Mouse (Mus musculus) forebrain, embryonic 14.5 days (tissue): ENCODE data around the gene Usp2. TPM values are rescaled to one million over a fixed set of nuclear protein-coding genes. Genes with fewer than 3 reads are reported as not detected.

Experiments
- ATAC-seq: fragments of 200-750 bp; cut with Nextera tagmentation; 2 replicates; pipeline ENCODE4 v1.8.0; 2017; ENCODE audit warnings: mild to moderate bottlenecking, moderate library complexity
- DNase-seq: peaks from one replicate; pipeline ENCODE4 v3.0.0-alpha.2; 2015; ENCODE audit warnings: low spot score
- H3K27ac ChIP-seq: fragments of 300-500 bp; sonication (generic); 2 replicates; pipeline ENCODE4 v1.5.1; 2014; ENCODE audit warnings: low read depth, mild to moderate bottlenecking, control low read depth, low read length, moderate library complexity
- H3K27me3 ChIP-seq: fragments of 300-500 bp; sonication (generic); replicated peaks from 2 replicates; pipeline ENCODE4 v1.6.1; 2014; ENCODE audit warnings: low read length, control low read depth, mixed read lengths; ENCODE audit not compliant: control insufficient read depth, insufficient read depth
- H3K36me3 ChIP-seq: fragments of 300-500 bp; sonication (generic); 2 replicates; pipeline ENCODE4 v1.6.1; 2014; ENCODE audit warnings: low read length, control low read depth; ENCODE audit not compliant: control insufficient read depth, insufficient read depth
- H3K4me1 ChIP-seq: fragments of 300-500 bp; sonication (generic); 2 replicates; pipeline ENCODE4 v1.6.1; 2014; ENCODE audit warnings: antibody characterized with exemption, low read length, control low read depth; ENCODE audit not compliant: control insufficient read depth, insufficient read depth
- H3K4me2 ChIP-seq: fragments of 300-500 bp; sonication (generic); 2 replicates; pipeline ENCODE4 v1.6.1; 2014; ENCODE audit warnings: mild to moderate bottlenecking, control low read depth, low read length
- H3K4me3 ChIP-seq: fragments of 300-500 bp; sonication (generic); 2 replicates; pipeline ENCODE4 v1.5.1; 2014; ENCODE audit warnings: low read depth, low read length, control low read depth
- H3K9ac ChIP-seq: fragments of 300-500 bp; sonication (generic); 2 replicates; pipeline ENCODE4 v1.6.1; 2014; ENCODE audit warnings: mild to moderate bottlenecking, low read length, control low read depth, moderate library complexity
- H3K9me3 ChIP-seq: fragments of 300-500 bp; sonication (generic); replicated peaks from 2 replicates; pipeline ENCODE4 v1.6.1; 2016; ENCODE audit warnings: low read length, control low read depth, mixed read lengths; ENCODE audit not compliant: control insufficient read depth
- WGBS: fragments of 180-500 bp; shearing (Covaris S2); extraction: QIAGEN DNeasy Blood & Tissue Kit; methylation state at CpG from one replicate; pipeline ENCODE4 v1.1.7; 2014; 5-methylcytosine and 5-hydroxymethylcytosine counted together
- polyA plus RNA-seq: library from polyadenylated mRNA; unstranded; fragments of >200 nt; fragmentation: Nextera tagmentation; extraction: Ambion mirVana; gene quantifications from 2 replicates; pipeline ENCODE4 v1.2.1, GENCODE M21; 2014

Gene Usp2
- polyA plus RNA-seq, 1 experiment from 2014 or later: 8.2 TPM

DNA sequence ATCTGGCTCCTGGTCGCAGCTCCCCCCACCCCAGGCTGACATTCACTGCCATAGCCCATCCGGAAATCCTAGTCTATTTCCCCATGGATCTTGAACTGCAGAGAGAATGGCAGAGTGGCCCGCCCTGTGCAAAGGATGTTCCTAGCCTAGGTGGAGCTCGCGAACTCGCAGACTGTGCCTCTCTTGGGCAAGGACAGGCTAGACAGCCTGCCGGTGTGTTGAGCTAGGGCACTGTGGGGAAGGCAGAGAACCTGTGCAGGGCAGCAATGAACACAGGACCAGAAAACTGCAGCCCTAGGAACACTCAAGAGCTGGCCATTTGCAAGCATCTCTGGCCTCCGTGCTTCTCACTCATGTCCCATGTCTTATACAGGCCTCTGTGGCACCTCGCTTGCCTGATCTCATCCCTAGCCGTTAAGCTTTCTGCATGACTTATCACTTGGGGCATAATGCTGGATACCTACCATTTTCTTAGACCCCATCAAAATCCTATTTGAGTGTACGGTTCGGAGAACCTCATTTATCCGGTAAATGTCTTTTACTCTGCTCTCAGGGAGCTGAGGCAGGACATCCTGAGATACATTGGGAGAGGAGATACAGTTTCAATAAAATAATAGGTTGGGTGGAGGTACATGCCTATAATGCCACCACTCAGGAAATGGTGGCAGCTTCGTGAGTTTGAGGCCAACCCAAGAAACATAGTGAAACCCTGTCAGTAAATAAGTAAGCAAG is 22.2 kb upstream of the Usp2 start:
- 42% methylated on average over 14 of the region's 14 CpGs for WGBS
- H3K4me1 ChIP-seq: peaks cover 3% of the 10 kb centered on the region; the same call in 1 of the 2 replicates
- H3K27me3 ChIP-seq: peaks cover 25% of the 10 kb centered on the region
- DNase-seq: no peak
- no peak overlapping the region for H3K9ac ChIP-seq
- no peaks in the 10 kb centered on the region for H3K36me3 ChIP-seq
- no peaks in the 10 kb centered on the region for H3K9me3 ChIP-seq
- no peak overlapping the region for H3K27ac ChIP-seq
- H3K4me3 ChIP-seq: no peak overlapping the region
- H3K4me2 ChIP-seq: no peak overlapping the region
- no peak for ATAC-seq

GRCm38 (mm10) chr9:44045158-44045883 is 21.5 kb upstream of the Usp2 start:
- Histone ChIP-seq H3K27me3 (peaks cover 25% of the 10 kb centered on the region), H3K4me1 (peaks cover 3% of the 10 kb centered on the region; the same call in 1 of the 2 replicates)

GRCm38 (mm10) chr9:44045884-44046272 is 20.9 kb upstream of the Usp2 start:
- WGBS: 87% methylated on average over 5 of the region's 5 CpGs
- H3K4me3 ChIP-seq: no peak overlapping the region
- H3K27me3 ChIP-seq: peaks cover 25% of the 10 kb centered on the region
- H3K4me2 ChIP-seq: no peak overlapping the region
- ATAC-seq (no peak), DNase-seq (no peak)
- no peaks in the 10 kb centered on the region for H3K9me3 ChIP-seq
- no peak overlapping the region for H3K27ac ChIP-seq
- H3K9ac ChIP-seq: no peak overlapping the region
- peaks cover 3% of the 10 kb centered on the region; the same call in 1 of the 2 replicates for H3K4me1 ChIP-seq
- H3K36me3 ChIP-seq: no peaks in the 10 kb centered on the region

More at GRCm38 (mm10) chr9:44045158-44045883, 21.5 kb upstream of the Usp2 start:
- H3K9ac ChIP-seq: no peak overlapping the region
- no peak overlapping the region for H3K27ac ChIP-seq
- DNase-seq (no peak), ATAC-seq (no peak)
- H3K4me3 ChIP-seq: no peak overlapping the region
- no peak overlapping the region for H3K4me2 ChIP-seq
- no peaks in the 10 kb centered on the region for H3K9me3 ChIP-seq
- H3K36me3 ChIP-seq: no peaks in the 10 kb centered on the region
- WGBS: 82% methylated on average over 3 of the region's 3 CpGs

DNA sequence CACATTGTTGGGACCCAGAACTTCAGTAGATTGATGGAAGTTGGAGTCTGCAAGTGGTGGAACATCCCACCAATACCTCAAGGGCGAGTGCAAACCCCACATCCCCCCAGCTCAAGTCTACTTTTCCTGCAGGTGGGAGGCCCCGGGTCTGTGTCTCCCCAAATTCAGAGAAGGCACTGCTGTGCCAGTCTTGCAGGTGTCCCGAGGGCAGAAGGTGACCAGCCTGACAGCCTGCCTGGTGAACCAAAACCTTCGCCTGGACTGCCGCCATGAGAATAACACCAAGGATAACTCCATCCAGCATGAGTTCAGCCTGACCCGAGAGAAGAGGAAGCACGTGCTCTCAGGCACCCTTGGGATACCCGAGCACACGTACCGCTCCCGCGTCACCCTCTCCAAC is 20.4 kb upstream of the Usp2 start:
- H3K9me3 ChIP-seq: no peaks in the 10 kb centered on the region
- peaks cover 25% of the 10 kb centered on the region for H3K27me3 ChIP-seq
- DNase-seq (no peak), ATAC-seq (no peak)
- H3K36me3 ChIP-seq: no peaks in the 10 kb centered on the region
- no peak overlapping the region for H3K27ac ChIP-seq
- H3K9ac ChIP-seq: no peak overlapping the region
- no peak overlapping the region for H3K4me3 ChIP-seq
- 91% methylated on average over 12 of the region's 12 CpGs for WGBS
- peaks cover 3% of the 10 kb centered on the region; the same call in 1 of the 2 replicates for H3K4me1 ChIP-seq
- no peak overlapping the region for H3K4me2 ChIP-seq

- H3K4me3 ChIP-seq: no peak overlapping the region
- H3K4me1 ChIP-seq: peaks cover 3% of the 10 kb centered on the region; the same call in 1 of the 2 replicates
- H3K36me3 ChIP-seq: no peaks in the 10 kb centered on the region
- ATAC-seq (no peak), DNase-seq (no peak)
- H3K27me3 ChIP-seq: peaks cover 22% of the 10 kb centered on the region
- WGBS: 74% methylated on average over 6 of the region's 6 CpGs
- H3K4me2 ChIP-seq: no peak overlapping the region
- H3K9ac ChIP-seq: no peak overlapping the region
- no peak overlapping the region for H3K27ac ChIP-seq
- no peaks in the 10 kb centered on the region for H3K9me3 ChIP-seq
Observed at GRCm38 (mm10) chr9:44047071-44047470, 19.8 kb upstream of the Usp2 start.

DNA sequence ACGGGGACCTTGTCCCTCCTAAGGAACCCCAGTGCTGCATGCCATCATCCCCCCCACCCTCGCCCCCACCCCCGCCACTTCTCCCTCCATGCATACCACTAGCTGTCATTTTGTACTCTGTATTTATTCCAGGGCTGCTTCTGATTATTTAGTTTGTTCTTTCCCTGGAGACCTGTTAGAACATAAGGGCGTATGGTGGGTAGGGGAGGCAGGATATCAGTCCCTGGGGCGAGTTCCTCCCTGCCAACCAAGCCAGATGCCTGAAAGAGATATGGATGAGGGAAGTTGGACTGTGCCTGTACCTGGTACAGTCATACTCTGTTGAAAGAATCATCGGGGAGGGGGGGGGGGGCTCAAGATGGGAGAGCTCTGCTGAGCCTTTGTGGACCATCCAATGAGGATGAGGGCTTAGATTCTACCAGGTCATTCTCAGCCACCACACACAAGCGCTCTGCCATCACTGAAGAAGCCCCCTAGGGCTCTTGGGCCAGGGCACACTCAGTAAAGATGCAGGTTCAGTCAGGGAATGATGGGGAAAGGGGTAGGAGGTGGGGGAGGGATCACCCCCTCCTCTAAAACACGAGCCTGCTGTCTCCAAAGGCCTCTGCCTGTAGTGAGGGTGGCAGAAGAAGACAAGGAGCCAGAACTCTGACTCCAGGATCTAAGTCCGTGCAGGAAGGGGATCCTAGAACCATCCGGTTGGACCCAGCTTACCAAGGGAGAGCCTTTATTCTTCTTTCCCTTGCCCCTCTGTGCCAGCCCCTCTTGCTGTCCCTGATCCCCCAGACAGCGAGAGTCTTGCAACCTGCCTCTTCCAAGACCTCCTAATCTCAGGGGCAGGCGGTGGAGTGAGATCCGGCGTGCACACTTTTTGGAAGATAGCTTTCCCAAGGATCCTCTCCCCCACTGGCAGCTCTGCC is 19.0 kb upstream of the Usp2 start:
- H3K9me3 ChIP-seq: no peaks in the 10 kb centered on the region
- DNase-seq: no peak
- peaks cover 3% of the 10 kb centered on the region; the same call in 1 of the 2 replicates for H3K4me1 ChIP-seq
- WGBS: 80% methylated on average over 14 of the region's 14 CpGs
- ATAC-seq: no peak
- H3K4me3 ChIP-seq: no peak overlapping the region
- H3K4me2 ChIP-seq: no peak overlapping the region
- H3K36me3 ChIP-seq: no peaks in the 10 kb centered on the region
- no peak overlapping the region for H3K27ac ChIP-seq
- no peak overlapping the region for H3K9ac ChIP-seq
- H3K27me3 ChIP-seq: peaks cover 19% of the 10 kb centered on the region

- no peaks in the 10 kb centered on the region for H3K4me1 ChIP-seq
- no peak overlapping the region for H3K27ac ChIP-seq
- no peak overlapping the region for H3K4me3 ChIP-seq
- H3K4me2 ChIP-seq: no peak overlapping the region
- no peaks in the 10 kb centered on the region for H3K9me3 ChIP-seq
- no peak for DNase-seq
- H3K36me3 ChIP-seq: no peaks in the 10 kb centered on the region
- WGBS: 80% methylated on average over 15 of the region's 15 CpGs
- H3K9ac ChIP-seq: no peak overlapping the region
- ATAC-seq: no peak
- H3K27me3 ChIP-seq: peaks cover 13% of the 10 kb centered on the region
Observed at GRCm38 (mm10) chr9:44048541-44049380, 18.1 kb upstream of the Usp2 start.
